Mouse (Mus musculus) intestine, embryonic 14.5 days (tissue): ENCODE results near the gene Slc7a9. TPM values are rescaled to one million over a fixed set of nuclear protein-coding genes. Genes with fewer than 3 reads are reported as not detected.

Experiments used
- ATAC-seq: fragments of 200-750 bp; cut with Nextera tagmentation; replicated peaks from 2 replicates; pipeline ENCODE4 v1.8.0; 2017; ENCODE audit warnings: low read depth, moderate number of reproducible peaks, moderate TSS enrichment, moderate library complexity; ENCODE audit not compliant: low FRiP score, low TSS enrichment
- DNase-seq: peaks from one replicate; pipeline ENCODE4 v3.0.0-alpha.2; 2018; ENCODE audit warnings: low spot score
- H3K27ac ChIP-seq: fragments of 300-500 bp; sonication (generic); 2 replicates; pipeline ENCODE4 v1.5.1; 2014; ENCODE audit warnings: low read depth, mild to moderate bottlenecking, control low read depth
- H3K27me3 ChIP-seq: fragments of 300-500 bp; sonication (generic); replicated peaks from 2 replicates; pipeline ENCODE4 v1.6.1; 2014; ENCODE audit warnings: low read length, control low read depth; ENCODE audit not compliant: control insufficient read depth, insufficient read depth
- H3K36me3 ChIP-seq: fragments of 300-500 bp; sonication (generic); 2 replicates; pipeline ENCODE4 v1.6.1; 2014; ENCODE audit warnings: low read length, control low read depth; ENCODE audit not compliant: control insufficient read depth, insufficient read depth
- H3K4me1 ChIP-seq: fragments of 300-500 bp; sonication (generic); replicated peaks from 2 replicates; pipeline ENCODE4 v1.6.1; 2014; ENCODE audit warnings: low read length, control low read depth, mixed read lengths; ENCODE audit not compliant: control insufficient read depth, insufficient read depth
- H3K4me2 ChIP-seq: fragments of 300-500 bp; sonication (generic); 2 replicates; pipeline ENCODE4 v1.6.1; 2014; ENCODE audit warnings: low read length
- H3K4me3 ChIP-seq: fragments of 300-500 bp; sonication (generic); 2 replicates; pipeline ENCODE4 v1.5.1; 2014; ENCODE audit warnings: low read depth, low read length, control low read depth, mixed read lengths
- H3K9ac ChIP-seq: fragments of 300-500 bp; sonication (generic); 2 replicates; pipeline ENCODE4 v1.6.1; 2014; ENCODE audit warnings: mild to moderate bottlenecking, low read length
- H3K9me3 ChIP-seq: fragments of 300-500 bp; sonication (generic); 2 replicates; pipeline ENCODE4 v1.6.1; 2016; ENCODE audit warnings: low read length, control low read depth; ENCODE audit not compliant: control insufficient read depth
- WGBS: fragments of 180-500 bp; shearing (Covaris S2); extraction: QIAGEN DNeasy Blood & Tissue Kit; methylation state at CpG from one replicate; pipeline ENCODE4 v1.1.7; 2014; 5-methylcytosine and 5-hydroxymethylcytosine counted together
- polyA plus RNA-seq: library from polyadenylated mRNA; unstranded; fragments of >200 nt; fragmentation: Nextera tagmentation; extraction: Ambion mirVana; gene quantifications from 2 replicates; pipeline ENCODE4 v1.2.1, GENCODE M21; 2014

Slc7a9 gene
- polyA plus RNA-seq, 1 experiment from 2014 or later: 11.6 TPM

- Histone ChIP-seq H3K9ac (no peak overlapping the region), H3K27me3 (no peaks in the 10 kb centered on the region), H3K4me3 (no peak overlapping the region), H3K4me1 (peaks cover 9% of the 10 kb centered on the region; the same call in 1 of the 2 replicates), H3K27ac (no peak overlapping the region), H3K4me2 (no peak overlapping the region), H3K36me3 (no peaks in the 10 kb centered on the region), H3K9me3 (no peaks in the 10 kb centered on the region)
- no peak for DNase-seq
- no peak for ATAC-seq
- 30% methylated on average over 4 of the region's 4 CpGs for WGBS
These were observed 1.1 kb upstream of the Slc7a9 start for GRCm38 (mm10) chr7:35447501-35447900.

- H3K27me3 ChIP-seq: no peaks in the 10 kb centered on the region
- H3K9me3 ChIP-seq: no peaks in the 10 kb centered on the region
- H3K4me1 ChIP-seq: peaks cover 9% of the 10 kb centered on the region; the same call in 1 of the 2 replicates
- no peaks in the 10 kb centered on the region for H3K36me3 ChIP-seq
- H3K4me3 ChIP-seq: no peak overlapping the region
- H3K4me2 ChIP-seq: no peak overlapping the region
- H3K9ac ChIP-seq: no peak overlapping the region
- DNase-seq (peak; percentile 58), ATAC-seq (no peak)
- 51% methylated on average over 7 of the region's 7 CpGs for WGBS
- H3K27ac ChIP-seq: peak overlapping the region; percentile 60
These were observed 271 bp downstream of the Slc7a9 start for GRCm38 (mm10) chr7:35448867-35449266.

- Histone ChIP-seq H3K4me1 (no peaks in the 10 kb centered on the region), H3K9ac (no peak overlapping the region), H3K4me2 (no peak overlapping the region), H3K9me3 (no peaks in the 10 kb centered on the region), H3K27ac (no peak overlapping the region), H3K4me3 (no peak overlapping the region), H3K36me3 (no peaks in the 10 kb centered on the region), H3K27me3 (no peaks in the 10 kb centered on the region)
- ATAC-seq: no peak
- 81% methylated on average over 4 of the region's 4 CpGs for WGBS
- DNase-seq: no peak
These were observed 7.7 kb downstream of the Slc7a9 start for GRCm38 (mm10) chr7:35456091-35456814.

DNA sequence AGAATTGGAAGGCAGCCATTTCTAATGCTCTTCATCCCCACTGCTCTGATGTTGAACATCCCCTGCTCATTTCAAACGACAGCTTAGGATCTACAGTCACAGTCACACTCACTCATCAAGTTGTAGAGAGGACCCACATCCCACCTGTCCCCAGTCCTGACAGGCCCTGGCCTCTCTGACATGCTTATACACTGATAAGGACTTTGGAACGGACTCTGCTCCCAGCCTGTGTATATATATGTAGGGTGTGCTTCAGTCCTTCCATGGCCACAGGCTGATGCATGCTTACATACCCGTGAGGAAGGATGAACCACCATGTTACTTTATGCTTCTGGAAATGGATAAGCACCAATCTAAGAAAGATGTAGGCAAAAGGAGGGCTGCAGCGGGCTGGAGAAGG is 12.4 kb downstream of the Slc7a9 start:
- ATAC-seq: no peak
- Histone ChIP-seq H3K27ac (no peak overlapping the region), H3K4me1 (no peaks in the 10 kb centered on the region), H3K4me3 (no peak overlapping the region), H3K27me3 (no peaks in the 10 kb centered on the region), H3K36me3 (no peaks in the 10 kb centered on the region), H3K4me2 (no peak overlapping the region), H3K9me3 (no peaks in the 10 kb centered on the region), H3K9ac (no peak overlapping the region)
- WGBS: 84% methylated on average over 4 of the region's 4 CpGs
- no peak for DNase-seq

DNA sequence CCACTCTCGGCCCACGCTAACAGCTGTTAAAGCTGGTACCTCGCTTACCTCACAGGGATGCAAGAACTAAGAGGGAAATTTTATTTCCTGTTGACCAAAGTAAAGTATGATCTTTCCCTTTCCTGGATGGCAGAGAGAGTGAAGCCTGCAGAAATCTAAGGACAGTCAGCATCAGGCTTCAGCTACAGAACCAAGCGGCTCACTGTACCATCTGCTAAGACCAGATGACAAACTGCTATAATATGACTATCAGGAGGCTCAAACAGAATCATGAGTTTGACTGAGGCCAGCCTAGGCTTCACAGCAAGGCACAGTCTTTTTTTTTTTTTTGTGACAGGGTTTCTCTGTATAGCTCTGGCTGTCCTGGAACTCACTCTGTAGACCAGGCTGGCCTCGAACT is 16.4 kb downstream of the Slc7a9 start:
- Histone ChIP-seq H3K9ac (no peak overlapping the region), H3K9me3 (no peaks in the 10 kb centered on the region), H3K4me3 (no peak overlapping the region), H3K4me1 (no peaks in the 10 kb centered on the region), H3K27ac (no peak overlapping the region), H3K36me3 (no peaks in the 10 kb centered on the region), H3K27me3 (no peaks in the 10 kb centered on the region), H3K4me2 (no peak overlapping the region)
- DNase-seq (no peak), ATAC-seq (no peak)
- WGBS: 89% methylated on average over 5 of the region's 5 CpGs

GRCm38 (mm10) chr7:35467856-35468255 is 19.3 kb downstream of the Slc7a9 start:
- Histone ChIP-seq H3K9me3 (no peaks in the 10 kb centered on the region), H3K9ac (no peak overlapping the region), H3K4me1 (no peaks in the 10 kb centered on the region), H3K4me2 (no peak overlapping the region), H3K27ac (no peak overlapping the region), H3K4me3 (no peak overlapping the region), H3K36me3 (no peaks in the 10 kb centered on the region), H3K27me3 (no peaks in the 10 kb centered on the region)
- DNase-seq (no peak), ATAC-seq (no peak)
- WGBS: 60% methylated on average over 2 of the region's 2 CpGs

DNA sequence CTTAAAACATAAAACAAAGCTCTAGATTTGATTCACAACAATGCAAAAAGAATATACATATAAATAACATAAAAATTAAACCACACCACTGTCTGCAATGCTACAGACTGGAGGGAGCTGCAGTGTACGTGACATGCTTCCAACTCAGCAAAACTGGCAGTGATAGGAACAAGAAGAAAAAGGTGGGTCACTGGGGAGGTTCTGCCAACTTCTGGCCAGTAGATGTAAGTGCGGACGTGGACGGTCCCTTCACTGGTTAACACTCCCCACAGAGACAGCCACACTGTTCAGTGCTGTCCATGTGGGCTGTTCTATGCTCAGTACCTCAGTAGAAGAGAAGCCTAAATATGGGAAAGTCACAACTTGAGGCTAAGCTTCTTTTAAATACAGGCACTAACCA is 22.2 kb downstream of the Slc7a9 start:
- 53% methylated on average over 4 of the region's 4 CpGs for whole genome bisulfite sequencing
- no peak for ATAC-seq
- Histone ChIP-seq H3K27me3 (no peaks in the 10 kb centered on the region), H3K27ac (no peak overlapping the region), H3K4me3 (no peak overlapping the region), H3K4me1 (no peaks in the 10 kb centered on the region), H3K9me3 (no peaks in the 10 kb centered on the region), H3K9ac (no peak overlapping the region), H3K4me2 (no peak overlapping the region), H3K36me3 (no peaks in the 10 kb centered on the region)
- DNase-seq: no peak

GRCm38 (mm10) chr7:35476457-35476856 is 27.9 kb downstream of the Slc7a9 start:
- ATAC-seq (no peak), DNase-seq (no peak)
- Histone ChIP-seq H3K36me3 (no peaks in the 10 kb centered on the region), H3K9ac (no peak overlapping the region), H3K4me3 (no peak overlapping the region), H3K4me2 (no peak overlapping the region), H3K9me3 (no peaks in the 10 kb centered on the region), H3K27ac (no peak overlapping the region), H3K4me1 (no peaks in the 10 kb centered on the region), H3K27me3 (no peaks in the 10 kb centered on the region)
- 54% methylated on average over 2 of the region's 2 CpGs for WGBS

GRCm38 (mm10) chr7:35485126-35485525 is 36.5 kb downstream of the Slc7a9 start:
- H3K4me1 ChIP-seq: no peaks in the 10 kb centered on the region
- H3K36me3 ChIP-seq: no peaks in the 10 kb centered on the region
- no peak overlapping the region for H3K4me3 ChIP-seq
- H3K9me3 ChIP-seq: no peaks in the 10 kb centered on the region
- 62% methylated on average over 2 of the region's 2 CpGs for WGBS
- H3K27ac ChIP-seq: no peak overlapping the region
- H3K9ac ChIP-seq: no peak overlapping the region
- no peaks in the 10 kb centered on the region for H3K27me3 ChIP-seq
- ATAC-seq: no peak
- DNase-seq: no peak
- no peak overlapping the region for H3K4me2 ChIP-seq
